Mouse (Mus musculus): ENCODE results near the gene Mllt3. TPM values are rescaled to one million over a fixed set of nuclear protein-coding genes. Genes with fewer than 3 reads are reported as not detected.

Gene Mllt3
- polyA plus RNA-seq, 2 experiments: 23.4 to 41.3 TPM

DNA sequence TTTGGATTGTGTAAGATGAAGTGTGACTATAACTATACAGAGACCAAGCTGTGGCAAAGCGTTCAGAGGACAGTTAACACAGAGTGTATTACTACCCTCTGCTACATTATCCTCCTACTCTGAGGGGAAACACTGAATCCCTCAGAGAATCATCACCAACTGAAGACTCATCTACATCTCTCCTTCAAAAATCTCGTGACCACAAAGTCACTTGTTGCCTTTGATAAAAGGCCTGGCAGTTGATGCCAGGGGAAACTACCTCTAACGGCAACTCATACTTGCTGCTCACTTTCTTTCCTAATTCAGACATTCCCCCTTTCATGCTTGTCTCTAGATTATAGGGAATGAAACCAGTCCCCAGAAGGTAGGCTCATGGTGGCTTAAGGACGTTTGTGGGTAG lies 174.0 kb downstream of the Mllt3 start:
- H3K4me3 ChIP-seq (replicated peaks; ENCODE audit: low read length): no peak overlapping the region
- no peak overlapping the region for H3K27ac ChIP-seq (replicated peaks; ENCODE audit: low read depth, low read length)
- H3K36me3 ChIP-seq (ENCODE audit: control insufficient read depth, insufficient read depth, low read length): no peaks in the 10 kb centered on the region
- no peaks in the 10 kb centered on the region for H3K27me3 ChIP-seq (ENCODE audit: control insufficient read depth, insufficient read depth, low read length)
- H3K9me3 ChIP-seq (ENCODE audit: control insufficient read depth, low read length): no peaks in the 10 kb centered on the region
- H3K9ac ChIP-seq (ENCODE audit: low read depth, low read length, severe bottlenecking): no peak overlapping the region
- H3K4me1 ChIP-seq (ENCODE audit: control insufficient read depth, insufficient read depth, low read length): no peaks in the 10 kb centered on the region
- 68% methylated on average over 4 of the region's 4 CpGs for WGBS
- no peak overlapping the region for H3K4me2 ChIP-seq (replicated peaks; ENCODE audit: low read depth, low read length, severe bottlenecking)
- no peak for TF ChIP-seq POLR2A (IDR thresholded peaks at IDR 0.05; ENCODE audit: borderline replicate concordance, extremely low read depth, insufficient read depth, insufficient read length)
- DNase-seq (ENCODE audit: low spot score) (no peak), ATAC-seq (ENCODE audit: low FRiP score, low read depth) (no peak)

DNA sequence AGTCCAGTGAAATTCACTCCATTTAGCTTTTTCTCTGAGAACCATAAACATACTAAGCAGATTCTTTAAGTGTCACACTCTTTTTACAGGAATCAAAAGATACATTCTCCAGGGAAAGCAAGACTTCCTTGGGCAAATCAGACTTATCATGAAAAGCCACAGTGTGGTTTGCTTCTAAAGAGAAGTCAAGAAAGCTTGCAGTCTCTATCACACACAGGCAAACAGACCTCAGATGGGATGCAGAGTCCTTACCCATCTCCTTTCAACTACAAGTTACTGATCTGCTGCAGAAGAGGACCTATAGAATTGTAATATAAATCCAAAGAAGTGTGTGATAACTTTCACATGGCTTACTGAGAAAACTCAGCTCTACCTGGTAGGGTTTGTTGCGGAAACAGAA lies 175.2 kb downstream of the Mllt3 start:
- Histone ChIP-seq H3K36me3 (ENCODE audit: control insufficient read depth, insufficient read depth, low read length) (no peaks in the 10 kb centered on the region), H3K9ac (ENCODE audit: low read depth, low read length, severe bottlenecking) (no peak overlapping the region), H3K4me3 (replicated peaks; ENCODE audit: low read length) (no peak overlapping the region), H3K4me2 (replicated peaks; ENCODE audit: low read depth, low read length, severe bottlenecking) (no peak overlapping the region), H3K4me1 (ENCODE audit: control insufficient read depth, insufficient read depth, low read length) (no peaks in the 10 kb centered on the region), H3K27ac (replicated peaks; ENCODE audit: low read depth, low read length) (no peak overlapping the region), H3K27me3 (ENCODE audit: control insufficient read depth, insufficient read depth, low read length) (no peaks in the 10 kb centered on the region), H3K9me3 (ENCODE audit: control insufficient read depth, low read length) (no peaks in the 10 kb centered on the region)
- ATAC-seq (ENCODE audit: low FRiP score, low read depth): no peak
- no peak for TF ChIP-seq POLR2A (IDR thresholded peaks at IDR 0.05; ENCODE audit: borderline replicate concordance, extremely low read depth, insufficient read depth, insufficient read length)
- 97% methylated on average over 1 of the region's 1 CpGs for WGBS
- DNase-seq (ENCODE audit: low spot score): no peak

DNA sequence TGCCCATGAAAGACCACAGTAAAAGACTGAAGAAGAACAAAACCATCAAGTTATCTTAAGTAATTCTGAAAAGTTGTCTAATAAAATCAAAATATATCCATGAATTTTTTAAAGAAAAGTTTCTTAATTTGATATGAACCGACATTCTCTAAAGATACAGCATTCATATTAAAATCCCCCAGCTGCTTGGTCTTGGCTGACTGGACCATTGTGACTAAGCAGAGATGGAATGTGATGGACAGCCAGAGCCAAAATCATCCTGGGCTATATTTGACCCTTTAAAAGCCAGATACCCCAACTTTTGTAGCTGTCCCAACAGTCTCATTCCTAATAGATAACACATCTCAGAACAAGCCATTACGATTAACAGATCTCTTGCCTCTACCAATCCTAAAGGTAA lies 180.7 kb downstream of the Mllt3 start:
- Histone ChIP-seq H3K27me3 (ENCODE audit: control insufficient read depth, insufficient read depth, low read length) (no peaks in the 10 kb centered on the region), H3K36me3 (ENCODE audit: control insufficient read depth, insufficient read depth, low read length) (no peaks in the 10 kb centered on the region), H3K4me2 (replicated peaks; ENCODE audit: low read depth, low read length, severe bottlenecking) (no peak overlapping the region), H3K4me1 (ENCODE audit: control insufficient read depth, insufficient read depth, low read length) (no peaks in the 10 kb centered on the region), H3K4me3 (replicated peaks; ENCODE audit: low read length) (no peak overlapping the region), H3K9ac (ENCODE audit: low read depth, low read length, severe bottlenecking) (no peak overlapping the region), H3K27ac (replicated peaks; ENCODE audit: low read depth, low read length) (no peak overlapping the region), H3K9me3 (ENCODE audit: control insufficient read depth, low read length) (no peaks in the 10 kb centered on the region)
- 85% methylated on average over 2 of the region's 2 CpGs for WGBS
- no peak for TF ChIP-seq POLR2A (IDR thresholded peaks at IDR 0.05; ENCODE audit: borderline replicate concordance, extremely low read depth, insufficient read depth, insufficient read length)
- DNase-seq (ENCODE audit: low spot score) (no peak), ATAC-seq (ENCODE audit: low FRiP score, low read depth) (no peak)

GRCm38 (mm10) chr4:87850051-87850450 lies 183.1 kb downstream of the Mllt3 start:
- Histone ChIP-seq H3K27ac (replicated peaks; ENCODE audit: low read depth, low read length) (no peak overlapping the region), H3K27me3 (ENCODE audit: control insufficient read depth, insufficient read depth, low read length) (no peaks in the 10 kb centered on the region), H3K4me1 (ENCODE audit: control insufficient read depth, insufficient read depth, low read length) (no peaks in the 10 kb centered on the region), H3K4me3 (replicated peaks; ENCODE audit: low read length) (no peak overlapping the region), H3K9me3 (ENCODE audit: control insufficient read depth, low read length) (no peaks in the 10 kb centered on the region), H3K36me3 (ENCODE audit: control insufficient read depth, insufficient read depth, low read length) (no peaks in the 10 kb centered on the region), H3K9ac (ENCODE audit: low read depth, low read length, severe bottlenecking) (no peak overlapping the region), H3K4me2 (replicated peaks; ENCODE audit: low read depth, low read length, severe bottlenecking) (no peak overlapping the region)
- DNase-seq (ENCODE audit: low spot score): no peak
- 82% methylated on average over 5 of the region's 5 CpGs for WGBS
- ATAC-seq (ENCODE audit: low FRiP score, low read depth): no peak
- TF ChIP-seq POLR2A (IDR thresholded peaks at IDR 0.05; ENCODE audit: borderline replicate concordance, extremely low read depth, insufficient read depth, insufficient read length): no peak

GRCm38 (mm10) chr4:87844668-87845210 lies 188.4 kb downstream of the Mllt3 start:
- Histone ChIP-seq H3K4me1 (ENCODE audit: control insufficient read depth, insufficient read depth, low read length) (no peaks in the 10 kb centered on the region), H3K9ac (ENCODE audit: low read depth, low read length, severe bottlenecking) (no peak overlapping the region), H3K9me3 (ENCODE audit: control insufficient read depth, low read length) (no peaks in the 10 kb centered on the region), H3K36me3 (ENCODE audit: control insufficient read depth, insufficient read depth, low read length) (no peaks in the 10 kb centered on the region), H3K27ac (replicated peaks; ENCODE audit: low read depth, low read length) (no peak overlapping the region), H3K4me2 (replicated peaks; ENCODE audit: low read depth, low read length, severe bottlenecking) (no peak overlapping the region), H3K27me3 (ENCODE audit: control insufficient read depth, insufficient read depth, low read length) (no peaks in the 10 kb centered on the region), H3K4me3 (replicated peaks; ENCODE audit: low read length) (no peak overlapping the region)
- TF ChIP-seq POLR2A (IDR thresholded peaks at IDR 0.05; ENCODE audit: borderline replicate concordance, extremely low read depth, insufficient read depth, insufficient read length): no peak
- 73% methylated on average over 6 of the region's 6 CpGs for WGBS
- DNase-seq (ENCODE audit: low spot score) (no peak), ATAC-seq (ENCODE audit: low FRiP score, low read depth) (no peak)

Data from limb, embryonic 14.5 days (tissue).